Mouse (Mus musculus) heart, adult 11 months (tissue): ENCODE results near the gene Me1.

Experiments used
- DNase-seq: peaks from one replicate; pipeline ENCODE4 v3.0.0; 2022

Me1 gene

DNA sequence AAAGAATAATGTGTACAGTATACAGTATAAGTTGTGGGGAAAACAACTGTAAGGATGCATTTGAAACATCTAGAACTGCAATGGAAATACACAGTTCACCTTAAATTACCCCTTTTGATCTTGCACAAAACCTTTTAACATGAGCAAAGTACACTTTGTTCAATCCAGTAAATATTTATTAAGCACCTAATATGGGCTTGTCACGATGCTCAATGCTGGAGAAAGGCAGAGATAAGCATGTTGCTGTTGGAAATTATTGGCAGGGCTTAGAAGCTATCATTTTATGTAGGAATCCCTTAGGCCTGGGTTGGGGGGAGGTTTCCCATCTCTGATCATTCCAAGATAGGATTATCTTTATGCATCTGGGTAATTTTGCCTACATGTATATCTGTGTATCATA, 11.7 kb upstream of the Me1 start:
- DNase-seq, result no peak

DNA sequence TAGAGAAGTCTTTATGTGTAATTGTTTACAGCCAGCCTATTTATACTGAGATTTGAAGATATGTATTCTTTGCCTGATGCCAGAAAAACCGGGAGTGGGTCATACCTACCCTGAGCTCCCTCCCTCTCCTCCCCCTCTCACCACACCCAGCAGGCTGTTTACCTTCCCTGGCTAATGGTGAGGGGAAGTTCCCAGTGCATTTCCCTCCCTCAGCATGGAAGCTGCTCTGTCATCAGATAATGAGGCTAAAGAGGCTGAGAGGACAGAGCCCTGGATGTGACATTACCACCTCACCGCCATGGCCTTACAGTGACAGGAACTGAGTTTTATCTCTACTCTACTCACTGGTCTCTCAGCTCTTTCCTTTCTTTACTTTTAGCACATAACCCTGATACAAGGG, 6.1 kb upstream of the Me1 start:
- peak; percentile 63 for DNase-seq

DNA sequence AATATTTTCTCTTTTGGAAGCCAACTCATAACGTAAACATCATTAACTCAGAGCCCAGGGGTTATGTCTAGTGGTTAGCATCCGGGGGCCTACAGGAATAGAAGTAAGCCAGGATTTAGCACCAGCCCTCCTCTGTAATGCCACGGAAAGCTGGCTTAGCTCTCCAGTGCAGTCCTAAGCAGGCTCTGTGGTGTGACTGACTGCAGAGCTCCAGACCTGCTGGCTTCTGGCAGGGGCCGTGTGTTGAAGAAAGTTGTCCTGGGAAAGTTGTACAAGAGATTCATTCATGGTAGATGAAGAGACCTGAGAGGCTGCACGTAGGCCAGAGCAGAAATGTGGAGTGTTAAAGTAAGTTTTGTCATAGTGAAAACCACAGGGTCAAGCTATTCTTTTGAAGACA, 5.5 kb upstream of the Me1 start:
- DNase-seq, result peak; percentile 84

DNA sequence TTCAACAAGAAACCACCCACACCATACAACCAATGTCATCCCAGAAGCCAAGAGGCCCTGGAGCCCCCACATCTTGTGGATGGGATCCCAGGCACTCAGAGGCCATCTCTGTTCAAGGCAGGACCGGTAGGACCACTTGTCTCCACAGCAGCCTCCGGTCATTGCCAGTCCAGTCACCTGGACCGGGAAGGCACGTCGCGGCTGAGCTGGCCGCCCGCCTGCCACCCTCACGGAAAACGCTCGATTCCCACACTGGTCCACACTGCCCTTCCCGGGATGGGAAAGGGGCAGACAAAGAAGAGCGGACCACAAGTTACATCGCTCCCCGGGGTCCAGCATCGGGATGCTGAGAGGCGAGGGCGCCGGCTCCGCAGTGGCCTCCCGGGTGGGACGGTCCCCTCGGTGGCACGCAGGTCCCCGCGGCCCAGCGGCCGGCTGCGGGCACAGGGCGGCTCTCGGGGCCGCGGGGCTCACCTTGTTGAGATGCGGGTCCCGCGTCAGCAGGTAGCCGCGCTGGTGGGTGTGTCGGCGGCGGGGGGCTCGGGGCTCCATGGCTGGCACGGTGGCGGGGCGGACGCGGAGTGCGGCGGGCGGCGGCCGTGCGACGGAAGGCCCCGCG, 445 bp downstream of the Me1 start:
- DNase-seq, result peak; percentile 92

DNA sequence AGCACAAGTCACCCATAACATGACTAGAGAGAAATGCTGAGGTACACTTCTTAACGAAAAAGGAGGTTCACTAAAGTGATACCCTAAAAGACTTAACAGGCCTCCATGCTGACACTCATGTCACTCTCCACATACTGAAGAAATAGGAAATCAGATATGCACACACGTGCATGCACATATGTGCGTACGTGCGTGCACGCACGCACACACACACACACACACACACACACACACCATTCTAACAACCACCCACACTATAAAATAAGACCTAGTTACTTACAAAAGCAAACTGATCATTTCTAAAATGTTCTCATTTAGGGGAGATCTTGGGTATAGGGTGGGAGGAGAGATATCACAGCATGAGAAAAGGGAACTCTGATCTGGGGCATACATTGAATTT, 1.1 kb downstream of the Me1 start:
- peak; percentile 14 for DNase-seq

DNA sequence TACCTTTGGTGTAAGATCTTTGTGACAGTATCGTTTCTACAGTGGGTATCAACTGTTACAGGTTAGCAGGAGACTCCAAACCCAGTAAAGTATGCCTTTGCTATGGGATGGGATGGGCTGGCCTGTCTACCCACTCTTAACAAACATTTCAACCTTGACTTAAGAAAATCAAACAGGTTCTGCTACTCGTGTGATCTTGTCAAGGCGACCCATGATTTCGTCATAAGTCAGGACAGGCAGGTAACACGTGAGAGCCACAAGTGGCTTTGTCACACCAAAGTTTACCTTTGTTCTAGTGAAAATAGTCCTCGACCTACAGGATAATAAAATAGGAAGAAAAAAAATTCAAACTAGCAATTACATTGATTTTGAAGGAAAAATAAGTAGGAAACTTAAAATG, 1.8 kb downstream of the Me1 start:
- DNase-seq, result peak; percentile 25

DNA sequence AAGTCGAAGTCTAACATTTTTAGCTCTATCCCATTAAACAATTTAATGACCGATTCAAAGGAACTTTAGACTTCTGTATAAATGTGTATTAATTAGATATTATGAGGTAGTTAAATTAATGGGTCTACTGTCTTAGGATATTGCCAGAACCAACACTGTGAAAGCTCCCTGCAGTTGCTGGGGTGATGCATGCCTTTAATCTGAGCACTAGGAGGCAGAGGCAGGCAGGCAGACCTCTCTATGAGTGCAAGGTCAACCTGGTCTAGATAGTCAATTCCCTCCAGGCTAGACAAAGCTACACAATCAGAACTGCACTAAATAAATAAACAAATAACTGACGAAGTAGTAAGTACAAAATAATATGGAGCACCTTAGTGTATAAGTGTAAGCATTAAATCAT, 3.1 kb downstream of the Me1 start:
- DNase-seq, result peak; percentile 63

DNA sequence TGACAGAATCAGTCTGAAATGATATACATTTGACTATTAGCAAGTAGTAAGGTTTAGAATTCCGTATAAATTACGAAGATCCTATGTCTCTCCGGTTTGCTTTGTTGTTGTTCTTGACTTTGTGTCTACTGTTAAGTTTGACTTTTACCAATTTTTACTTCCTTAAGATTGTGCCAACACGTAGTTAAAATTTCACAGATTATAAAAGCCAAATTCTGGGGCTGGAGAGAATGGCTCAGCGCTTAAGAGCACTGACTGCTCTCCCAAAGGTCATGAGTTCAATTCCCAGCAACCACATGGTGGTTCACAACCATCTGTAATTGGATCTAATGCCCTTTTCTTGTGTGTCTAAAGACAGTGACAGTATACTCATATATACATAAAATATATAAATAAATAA, 3.5 kb downstream of the Me1 start:
- DNase-seq, result peak; percentile 31

DNA sequence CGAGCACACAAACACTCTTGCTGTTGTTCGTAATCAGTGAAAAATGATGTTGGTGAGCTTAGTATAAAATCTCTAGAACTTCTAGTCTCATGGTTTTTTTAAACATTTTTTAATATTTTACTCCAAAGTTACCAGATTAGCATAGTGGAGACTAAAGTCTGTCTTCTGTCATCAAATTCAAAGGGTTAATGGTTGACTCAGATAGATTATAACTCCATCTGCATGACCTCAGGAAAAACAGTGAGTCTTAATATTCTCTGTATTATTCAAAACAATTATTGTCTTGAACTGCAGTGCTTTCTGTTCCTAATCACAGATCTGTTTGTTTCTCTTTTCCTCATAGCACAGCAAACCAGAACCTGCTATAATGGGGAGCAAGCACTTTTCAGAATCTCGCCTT, 4.7 kb downstream of the Me1 start:
- peak; percentile 1 for DNase-seq

DNA sequence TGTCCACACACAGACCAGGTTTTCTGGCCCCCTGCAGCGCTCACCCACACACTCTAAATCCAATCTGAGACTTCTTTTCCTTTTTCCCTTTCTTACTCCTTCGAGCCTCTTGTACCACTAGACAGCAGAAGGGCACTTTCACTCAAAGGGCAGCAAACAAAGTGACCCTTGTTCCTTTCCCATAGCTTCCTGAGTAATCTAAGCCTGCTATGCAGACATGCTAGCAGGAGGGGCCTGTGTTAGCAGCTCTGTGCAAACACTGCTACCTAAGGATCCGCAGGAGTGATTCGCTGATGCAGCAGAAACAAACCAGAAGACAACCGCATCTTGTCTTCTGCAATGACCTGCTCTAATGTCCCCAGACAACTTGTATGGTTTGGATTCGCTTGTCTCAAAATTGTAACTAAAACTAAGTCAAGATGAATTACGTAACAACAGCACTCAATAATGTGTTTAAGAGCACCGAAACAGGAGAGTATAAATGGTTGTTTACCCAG, 12.0 kb downstream of the Me1 start:
- peak; percentile 68 for DNase-seq

DNA sequence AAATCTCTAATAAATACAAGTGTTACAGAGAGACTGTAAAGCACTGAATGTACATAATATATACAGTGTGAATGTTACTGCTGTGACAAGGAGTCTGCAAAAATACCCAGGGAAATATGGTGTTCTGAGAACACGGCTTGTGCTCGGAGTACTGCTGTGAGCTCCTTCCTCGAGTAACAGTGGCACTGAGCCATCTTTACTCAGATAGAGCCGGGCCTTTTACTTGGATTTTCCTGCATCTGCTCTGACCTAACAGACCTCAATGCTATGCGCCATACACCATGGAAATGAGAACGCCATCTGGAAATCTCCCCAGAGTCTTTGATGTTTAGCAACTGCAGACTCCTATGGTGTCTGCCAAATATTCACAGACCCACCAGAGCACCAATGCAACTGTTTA, 12.9 kb downstream of the Me1 start:
- DNase-seq, result peak; percentile 42

DNA sequence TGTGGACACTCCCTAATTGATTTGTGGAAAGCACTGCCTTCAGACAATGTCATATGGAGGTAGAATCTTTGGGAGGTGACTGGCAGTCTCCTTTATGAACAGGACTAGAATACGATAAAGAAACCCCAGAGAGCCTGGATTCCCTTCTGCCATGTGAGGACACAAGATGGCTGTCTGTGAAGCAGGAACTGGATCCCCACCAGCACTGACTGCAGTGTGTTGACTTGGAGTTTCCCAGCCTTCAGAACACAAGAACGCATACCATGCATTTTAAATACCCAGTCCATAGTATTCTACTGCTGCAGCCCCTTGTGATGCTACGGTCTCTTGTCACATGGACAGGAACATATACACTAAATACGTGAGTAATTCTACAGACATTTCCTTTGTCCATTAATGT, 13.5 kb downstream of the Me1 start:
- peak; percentile 68 for DNase-seq

DNA sequence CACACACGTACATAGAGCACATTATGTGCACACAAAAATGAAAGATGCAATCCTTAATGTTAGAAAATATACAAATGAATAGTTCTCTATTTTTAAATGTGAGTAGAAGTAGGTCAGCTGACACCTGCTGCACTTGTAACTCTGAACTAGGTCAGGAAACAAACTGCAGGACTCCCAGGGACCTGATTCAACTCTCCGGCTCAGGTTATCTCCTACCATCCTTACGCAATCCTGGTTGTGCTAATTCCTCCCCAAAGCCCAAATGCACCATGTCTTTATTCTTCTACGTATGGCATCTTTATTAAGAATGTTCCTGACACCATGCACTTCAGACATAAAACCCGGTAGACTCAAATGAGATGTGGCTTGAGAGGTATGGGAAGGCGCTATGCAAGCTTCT, 15.3 kb downstream of the Me1 start:
- DNase-seq, result peak; percentile 74

DNA sequence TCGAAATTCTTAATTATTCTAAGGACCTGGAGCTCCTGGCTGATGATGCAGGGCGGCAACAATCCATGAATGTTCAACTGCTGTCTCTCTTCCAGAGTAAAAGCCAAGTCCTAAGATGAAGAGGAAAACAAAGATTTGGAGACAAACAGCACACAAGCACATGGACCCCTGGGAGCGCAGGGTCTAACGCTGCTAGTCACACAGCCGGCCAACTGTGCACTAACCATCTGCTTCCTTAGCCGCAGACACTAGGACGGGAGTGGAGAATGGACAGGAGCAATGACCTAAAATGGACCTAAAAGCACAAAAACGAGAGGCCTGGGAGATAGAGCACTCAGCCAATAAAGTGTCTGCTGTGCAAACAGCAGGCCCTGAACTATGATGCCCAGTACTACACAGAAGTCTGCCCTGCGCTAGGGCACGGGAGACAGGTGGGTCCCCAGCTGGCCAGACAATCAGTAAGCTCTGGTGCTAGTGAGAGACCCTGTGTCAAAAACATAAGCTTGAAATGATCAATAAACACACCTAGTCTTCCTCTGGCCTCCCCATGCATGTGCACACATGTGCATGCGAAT, 15.8 kb downstream of the Me1 start:
- peak; percentile 74 for DNase-seq

DNA sequence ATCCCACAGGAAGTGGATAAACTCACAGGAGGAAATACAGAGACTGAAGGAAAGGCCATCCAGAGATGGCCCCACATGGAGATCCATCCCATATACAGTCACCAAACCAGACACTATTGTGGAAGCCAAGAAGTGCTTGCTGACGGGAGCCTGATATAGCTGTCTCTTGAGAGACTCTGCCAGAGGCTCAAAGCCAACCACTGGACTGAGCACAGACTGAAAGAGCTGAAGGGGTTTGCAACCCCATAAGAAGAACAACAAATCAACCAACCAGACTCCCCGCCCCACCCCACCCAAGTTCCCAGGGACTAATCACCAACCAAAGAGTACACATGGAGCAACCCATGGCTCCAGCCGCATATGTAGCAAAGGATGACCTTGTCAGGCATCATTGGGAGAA, 19.5 kb downstream of the Me1 start:
- DNase-seq, result peak; percentile 84

DNA sequence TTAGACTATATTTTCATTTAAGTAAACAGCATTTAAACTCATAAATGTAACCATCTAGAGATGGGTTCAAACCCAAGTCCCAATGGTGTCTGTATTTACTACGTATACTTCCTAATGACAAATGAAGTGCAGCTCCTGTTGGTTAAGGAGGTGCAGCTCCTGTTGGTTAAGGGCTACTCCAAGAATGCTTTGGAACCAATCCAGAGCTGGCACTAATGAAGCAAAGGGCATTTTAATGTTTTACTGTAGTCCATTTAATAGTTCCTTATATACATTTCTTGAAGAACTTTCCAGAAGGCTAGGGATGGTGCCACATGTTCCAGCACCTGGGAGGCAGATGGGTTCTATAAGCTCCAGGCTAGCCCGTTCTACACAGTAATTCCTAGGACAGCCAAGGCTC, 20.3 kb downstream of the Me1 start:
- peak; percentile 70 for DNase-seq

DNA sequence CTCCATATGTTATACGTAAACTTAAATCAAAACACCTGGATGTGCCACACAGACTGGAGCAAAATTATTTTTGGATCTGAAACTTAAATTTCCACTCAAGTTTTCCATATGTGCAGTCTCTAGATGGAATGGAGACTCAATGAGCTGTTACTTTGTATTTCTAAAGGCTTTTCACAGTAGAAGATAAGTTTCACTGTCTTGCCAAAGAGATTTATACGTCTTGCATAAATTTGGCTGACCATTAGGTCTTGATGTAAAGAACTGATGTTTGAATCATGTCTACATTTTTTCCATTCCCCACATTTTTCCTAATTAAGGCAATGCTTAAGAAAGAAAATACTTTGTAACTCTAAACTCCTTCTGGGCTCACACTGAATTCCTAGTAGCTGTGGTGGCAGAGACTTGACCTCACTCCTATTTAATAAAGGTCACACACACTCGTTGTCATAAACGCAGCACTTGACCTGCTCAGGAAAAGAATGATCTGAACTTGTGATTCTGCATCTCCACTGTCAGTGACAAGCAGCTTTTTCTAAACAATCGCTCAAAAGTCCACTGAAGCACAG, 22.8 kb downstream of the Me1 start:
- DNase-seq, result peak; percentile 25

DNA sequence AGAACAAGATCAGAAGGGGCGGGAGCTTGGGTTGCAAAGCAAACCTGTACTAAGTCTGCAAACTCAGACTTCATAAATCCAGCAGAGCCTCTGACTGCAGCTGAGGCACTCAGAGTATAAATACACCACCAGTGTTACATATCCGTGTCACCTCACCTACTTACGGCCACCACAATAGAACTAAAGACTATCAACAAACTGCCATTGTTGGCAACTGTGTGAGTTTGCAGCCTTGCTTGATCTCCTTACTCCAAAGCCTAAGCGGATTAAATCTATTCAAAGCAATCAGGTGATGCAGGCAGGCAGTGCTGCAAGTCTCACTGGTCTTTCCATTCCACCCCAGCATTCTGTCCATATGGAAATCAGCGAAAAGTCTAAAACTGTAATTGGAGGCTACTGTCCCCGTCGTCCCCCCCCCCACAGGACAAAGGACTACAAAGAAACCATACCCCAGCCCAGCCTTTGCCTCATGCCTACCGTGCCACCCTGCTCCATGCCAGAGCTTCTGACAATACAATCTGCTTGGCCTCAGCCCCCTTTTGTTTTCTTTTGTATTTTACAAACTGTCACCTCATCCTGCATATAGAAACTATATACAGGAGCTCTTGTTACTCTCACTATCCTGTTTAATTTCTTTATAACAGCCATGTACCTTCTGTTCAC, 27.0 kb downstream of the Me1 start:
- DNase-seq, result peak; percentile 91

DNA sequence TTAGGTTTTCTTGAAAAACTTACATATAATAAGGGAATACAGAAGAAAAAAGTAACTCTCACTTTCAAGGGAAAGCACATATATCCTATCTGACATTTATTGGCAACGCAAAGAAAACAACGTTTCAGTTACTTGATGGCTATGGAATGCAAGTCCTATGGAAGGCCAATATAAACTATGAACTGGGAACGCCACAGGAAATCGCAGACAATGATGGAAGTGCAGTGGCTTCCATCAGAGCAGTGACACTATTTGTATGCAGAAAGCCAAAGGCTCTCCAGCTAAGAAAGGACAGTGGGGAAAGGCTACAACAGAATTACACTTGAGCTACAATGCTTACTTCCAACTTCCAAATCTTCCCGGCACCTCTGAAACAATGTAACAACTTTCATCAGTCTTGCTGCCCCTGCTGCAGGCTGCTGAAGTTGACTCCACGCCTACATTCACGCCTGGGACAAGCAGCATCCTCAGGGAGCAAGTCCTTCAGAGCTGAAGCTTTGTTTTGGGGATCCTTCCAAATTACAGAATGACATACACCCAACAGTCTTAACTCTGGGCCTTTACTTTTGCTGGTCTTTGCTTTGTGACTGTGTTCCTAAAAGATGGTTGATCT, 28.5 kb downstream of the Me1 start:
- DNase-seq, result peak; percentile 50

DNA sequence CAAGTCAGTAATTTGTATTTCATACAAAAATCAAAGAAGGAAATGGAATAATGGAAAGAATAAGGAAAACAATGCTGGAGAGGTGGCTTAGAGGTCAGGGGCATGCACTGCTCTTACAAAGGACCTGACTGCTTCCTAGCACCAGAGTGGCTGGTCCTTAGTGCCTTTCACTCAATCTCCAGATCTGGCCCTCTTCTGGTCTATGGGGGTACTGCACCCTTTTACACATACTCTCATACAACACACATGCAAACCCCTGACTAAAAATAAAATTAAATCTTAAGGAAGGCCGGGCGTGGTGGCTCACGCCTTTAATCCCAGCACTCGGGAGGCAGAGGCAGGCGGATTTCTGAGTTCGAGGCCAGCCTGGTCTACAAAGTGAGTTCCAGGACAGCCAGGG, 34.1 kb downstream of the Me1 start:
- peak; percentile 56 for DNase-seq

DNA sequence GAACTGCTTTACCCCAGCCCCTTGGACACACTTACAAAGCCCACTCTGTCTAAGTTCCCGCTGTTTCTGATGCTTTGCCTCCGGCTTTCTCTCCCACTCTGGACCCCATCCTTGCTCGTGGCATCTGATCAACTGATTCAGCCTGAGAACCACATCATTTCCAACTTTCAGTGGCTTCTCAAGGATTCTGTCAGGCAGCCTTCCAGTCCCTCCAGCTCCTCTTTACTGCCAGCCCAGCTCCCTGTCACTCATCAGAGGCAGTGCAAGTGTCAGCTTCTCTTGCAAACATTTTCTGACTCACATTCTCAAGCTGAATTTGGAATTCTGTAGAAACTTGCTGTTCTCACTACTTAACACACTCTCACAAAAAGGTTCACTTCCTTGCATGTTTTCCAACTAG, 34.5 kb downstream of the Me1 start:
- DNase-seq, result peak; percentile 56

DNA sequence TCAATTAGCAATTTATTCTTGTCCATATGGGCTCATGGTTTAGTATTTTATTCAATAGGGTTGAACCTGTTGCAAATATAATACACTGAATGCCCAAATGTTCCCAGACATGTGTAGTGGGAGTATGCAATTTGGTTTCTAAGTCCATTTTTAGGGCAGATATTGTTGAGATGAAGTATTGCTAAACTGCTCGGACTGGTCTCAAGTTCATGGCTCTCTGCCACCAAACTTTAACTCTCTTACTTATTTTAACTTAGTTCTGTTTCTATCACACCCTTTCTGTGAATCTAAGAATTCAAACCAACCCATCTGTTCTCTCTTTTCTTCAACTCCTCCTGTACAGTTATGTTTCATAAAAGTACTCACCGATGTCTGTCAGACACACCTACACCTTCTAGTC, 35.4 kb downstream of the Me1 start:
- DNase-seq, result no peak

DNA sequence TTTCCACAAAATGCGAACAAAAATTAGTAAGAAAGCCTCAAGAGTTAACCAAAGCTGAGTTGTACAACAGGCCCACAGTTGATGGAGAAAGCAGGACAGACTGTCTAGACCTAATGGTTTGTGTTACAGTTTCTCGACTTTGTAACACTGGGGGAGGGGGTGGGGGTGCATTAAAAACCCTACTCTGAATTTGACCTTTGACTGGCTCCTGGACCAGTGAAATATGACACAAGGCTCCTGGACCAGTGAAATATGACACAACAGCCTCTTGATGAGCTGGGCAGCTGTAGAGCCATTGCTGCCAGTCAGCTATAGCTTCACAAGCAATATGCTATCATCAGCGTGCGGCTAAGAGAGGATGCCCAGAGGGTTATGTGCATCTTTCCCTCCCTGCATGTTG, 37.4 kb downstream of the Me1 start:
- DNase-seq, result peak; percentile 56

DNA sequence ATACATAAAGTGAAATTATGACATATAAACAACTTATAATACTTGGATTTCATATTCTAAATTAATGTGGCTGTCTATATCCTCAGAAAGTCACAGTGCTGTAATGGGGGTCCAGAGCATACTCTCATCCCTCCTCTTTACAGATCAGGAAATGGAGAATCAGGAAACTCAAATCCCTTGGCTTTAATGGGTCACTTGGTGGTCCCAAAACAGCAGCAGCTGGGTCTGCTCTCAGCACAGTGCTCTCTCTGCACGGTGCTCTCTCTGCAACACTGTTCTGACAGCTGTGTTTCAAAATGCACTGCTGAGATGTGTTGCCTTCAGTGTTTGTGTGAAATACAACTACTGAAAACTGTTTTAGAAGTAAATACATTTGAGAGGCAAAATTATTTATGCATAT, 43.6 kb downstream of the Me1 start:
- peak; percentile 29 for DNase-seq
